Mouse (Mus musculus) hindbrain, embryonic 13.5 days (tissue): Measurements from ENCODE around the gene Efr3b. TPM values are rescaled to one million over a fixed set of nuclear protein-coding genes. Genes with fewer than 3 reads are reported as not detected.
A peak's percentile ranks its signal among the peaks of the same experiment; 100 is the strongest.

Experiments
- ATAC-seq: fragments of 200-750 bp; cut with Nextera tagmentation; 2 replicates; pipeline ENCODE4 v1.8.0; 2017; ENCODE audit warnings: moderate TSS enrichment; ENCODE audit not compliant: low FRiP score
- H3K27ac ChIP-seq: fragments of 300-500 bp; sonication (generic); 2 replicates; pipeline ENCODE4 v1.5.1; 2015; ENCODE audit warnings: inconsistent platforms, mild to moderate bottlenecking, moderate library complexity
- H3K27me3 ChIP-seq: fragments of 300-500 bp; sonication (generic); 2 replicates; pipeline ENCODE4 v1.6.1; 2015; ENCODE audit warnings: mild to moderate bottlenecking, inconsistent platforms
- H3K36me3 ChIP-seq: fragments of 300-500 bp; sonication (generic); 2 replicates; pipeline ENCODE4 v1.6.1; 2015; ENCODE audit warnings: mild to moderate bottlenecking, inconsistent platforms
- H3K4me1 ChIP-seq: fragments of 300-500 bp; sonication (generic); replicated peaks from 2 replicates; pipeline ENCODE4 v1.6.1; 2015; ENCODE audit warnings: inconsistent platforms
- H3K4me2 ChIP-seq: fragments of 300-500 bp; sonication (generic); 2 replicates; pipeline ENCODE4 v1.6.1; 2015; ENCODE audit warnings: inconsistent platforms, mild to moderate bottlenecking, moderate library complexity
- H3K4me3 ChIP-seq: fragments of 300-500 bp; sonication (generic); 2 replicates; pipeline ENCODE4 v1.5.1; 2015; ENCODE audit warnings: mild to moderate bottlenecking, inconsistent platforms
- H3K9ac ChIP-seq: fragments of 300-500 bp; sonication (generic); 2 replicates; pipeline ENCODE4 v1.6.1; 2015; ENCODE audit warnings: mild to moderate bottlenecking, inconsistent platforms
- H3K9me3 ChIP-seq: fragments of 300-500 bp; sonication (generic); 2 replicates; pipeline ENCODE4 v1.6.1; 2016; ENCODE audit warnings: inconsistent platforms
- WGBS: fragments of 180-500 bp; shearing (Covaris S2); methylation state at CpG from one replicate; pipeline ENCODE4 v1.1.7; 2015; 5-methylcytosine and 5-hydroxymethylcytosine counted together
- polyA plus RNA-seq: library from polyadenylated mRNA; unstranded; fragments of >200 nt; fragmentation: Nextera tagmentation; extraction: Ambion mirVana; gene quantifications from 2 replicates; pipeline ENCODE4 v1.2.1, GENCODE M21; 2015

Gene Efr3b
- polyA plus RNA-seq, 1 experiment from 2014 or later, result 36.2 TPM

- Histone ChIP-seq H3K9ac (no peak overlapping the region), H3K27me3 (no peaks in the 10 kb centered on the region), H3K36me3 (no peaks in the 10 kb centered on the region), H3K27ac (no peak overlapping the region), H3K4me3 (no peak overlapping the region), H3K9me3 (no peaks in the 10 kb centered on the region), H3K4me2 (no peak overlapping the region), H3K4me1 (peaks cover 5% of the 10 kb centered on the region; the same call in 1 of the 2 replicates)
- no peak for ATAC-seq
- WGBS, result 8% methylated on average over 1 of the region's 1 CpGs
Observed at GRCm38 (mm10) chr12:3926127-3926526, 112.6 kb downstream of the Efr3b start.

- H3K9ac ChIP-seq, result no peak overlapping the region
- no peak overlapping the region for H3K27ac ChIP-seq
- peaks cover 7% of the 10 kb centered on the region for H3K36me3 ChIP-seq
- no peaks in the 10 kb centered on the region for H3K9me3 ChIP-seq
- peaks cover 13% of the 10 kb centered on the region for H3K4me1 ChIP-seq
- H3K4me2 ChIP-seq, result no peak overlapping the region
- ATAC-seq, result no peak
- WGBS, result 82% methylated on average over 3 of the region's 3 CpGs
- no peaks in the 10 kb centered on the region for H3K27me3 ChIP-seq
- no peak overlapping the region for H3K4me3 ChIP-seq
Observed at GRCm38 (mm10) chr12:3919423-3919822, 119.3 kb downstream of the Efr3b start.

- no peaks in the 10 kb centered on the region for H3K27me3 ChIP-seq
- no peak for ATAC-seq
- H3K4me3 ChIP-seq, result no peak overlapping the region
- no peak overlapping the region for H3K9ac ChIP-seq
- 65% methylated on average over 3 of the region's 3 CpGs for WGBS
- no peak overlapping the region for H3K4me2 ChIP-seq
- no peaks in the 10 kb centered on the region for H3K9me3 ChIP-seq
- H3K4me1 ChIP-seq, result peaks cover 13% of the 10 kb centered on the region
- H3K27ac ChIP-seq, result no peak overlapping the region
- peaks cover 8% of the 10 kb centered on the region for H3K36me3 ChIP-seq
Observed at GRCm38 (mm10) chr12:3918577-3918976, 120.1 kb downstream of the Efr3b start.

- Histone ChIP-seq H3K9ac (0 out of 2 replicates have a peak overlapping the region, but pooled peaks have one; percentile 13), H3K4me3 (no peak overlapping the region), H3K4me1 (peaks cover 13% of the 10 kb centered on the region), H3K27me3 (no peaks in the 10 kb centered on the region), H3K9me3 (no peaks in the 10 kb centered on the region), H3K27ac (0 out of 2 replicates have a peak overlapping the region, but pooled peaks have one; percentile 30), H3K36me3 (peaks cover 8% of the 10 kb centered on the region), H3K4me2 (0 out of 2 replicates have a peak overlapping the region, but pooled peaks have one; percentile 4)
- whole genome bisulfite sequencing, result 17% methylated on average over 14 of the region's 14 CpGs
- ATAC-seq, result peak; percentile 62
Observed at GRCm38 (mm10) chr12:3917668-3918341, 120.9 kb downstream of the Efr3b start.

DNA sequence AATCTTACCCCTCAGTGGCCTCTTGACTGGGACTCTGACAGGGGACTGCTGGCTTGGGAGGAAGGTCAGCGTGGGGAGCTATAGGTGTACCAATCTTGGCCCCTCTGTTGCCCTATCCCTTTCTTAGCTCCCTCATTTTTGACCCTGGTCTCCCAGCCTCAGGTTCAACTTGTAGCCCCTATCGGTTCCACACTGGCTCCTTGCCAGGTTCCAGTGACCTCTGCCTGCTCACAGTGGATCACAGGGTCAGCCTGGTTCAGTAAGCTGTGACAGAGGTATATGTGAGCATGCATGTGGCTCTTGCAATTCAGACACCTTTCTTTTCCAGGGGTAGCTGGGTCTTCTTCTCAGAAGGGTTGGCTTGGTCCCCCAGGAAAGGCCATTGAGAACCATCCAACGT is 122.9 kb downstream of the Efr3b start:
- Histone ChIP-seq H3K27me3 (no peaks in the 10 kb centered on the region), H3K9ac (no peak overlapping the region), H3K36me3 (peaks cover 14% of the 10 kb centered on the region), H3K9me3 (no peaks in the 10 kb centered on the region), H3K4me3 (no peak overlapping the region), H3K27ac (no peak overlapping the region), H3K4me1 (peaks cover 7% of the 10 kb centered on the region), H3K4me2 (no peak overlapping the region)
- 86% methylated on average over 3 of the region's 3 CpGs for WGBS
- ATAC-seq, result no peak

Other genes starting within 250 kb of the Efr3b start
- 126 and 132 TPM in 2 replicates for gene Dnmt3a, start 232.9 kb downstream of the Efr3b start, polyA plus RNA-seq
- gene Pomc, start 84.0 kb downstream of the Efr3b start, polyA plus RNA-seq, result 3.6 and 5.3 TPM in 2 replicates
- 14.7 and 14.8 TPM in 2 replicates for gene Dnajc27, start 43.7 kb upstream of the Efr3b start, polyA plus RNA-seq
- gene Adcy3, start 94.2 kb upstream of the Efr3b start, polyA plus RNA-seq, result 7.0 and 7.1 TPM in 2 replicates
- gene Ptrhd1, start 195.1 kb upstream of the Efr3b start, polyA plus RNA-seq, result 6.1 and 6.5 TPM in 2 replicates
- 9.0 and 10.3 TPM in 2 replicates for gene Cenpo, start 195.4 kb upstream of the Efr3b start, polyA plus RNA-seq